ENCODE assay signal across 13 mouse cellular contexts in the genomic region with DNA sequence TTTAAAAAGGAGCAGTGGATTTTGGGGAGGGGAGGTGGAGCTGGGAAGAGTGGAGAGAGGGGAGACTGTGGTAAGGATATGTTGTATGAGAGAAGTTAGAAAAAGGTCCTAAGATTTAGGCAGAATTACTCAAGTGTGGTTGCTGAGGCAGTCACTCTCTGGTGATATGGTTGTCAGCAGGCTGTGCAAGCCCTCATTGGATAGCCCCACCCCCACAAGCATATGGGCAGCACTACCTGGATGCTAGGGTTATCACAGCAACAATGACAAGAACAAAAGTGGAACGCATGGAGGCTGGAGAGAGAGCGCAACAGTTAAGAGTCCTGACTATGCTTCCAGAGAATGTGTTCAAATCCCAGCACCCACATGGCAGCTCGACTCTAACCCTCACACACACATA. TPM values are rescaled to one million over a fixed set of nuclear protein-coding genes. Genes with fewer than 3 reads are reported as not detected.
DNase-seq lines count a peak whose midpoint lies in the region; ATAC-seq lines count a peak whose summit lies in the region.
"Had no signal": no experiment of that assay in that cellular context is flagged by ENCODE, and none has a peak within 500 bp of the region (broad histone marks: within the 10 kb centered on the region; RNA-seq: fewer than 3 reads in every experiment).

No protein-coding gene starts in this region.

- WGBS in neural tube, embryonic 12.5 days = 86% methylated on average over 3 of the region's 3 CpGs
- 91% methylated on average over 3 of the region's 3 CpGs for WGBS in intestine, embryonic 15.5 days
- WGBS in neural tube, embryonic 14.5 days = 89% methylated on average over 3 of the region's 3 CpGs

- ATAC-seq in neural tube, embryonic 12.5 days (ENCODE audit: low FRiP score, low read depth) = peak; percentile 29; the same call in 1 of the 2 replicates
- peak; percentile 48 for ATAC-seq in intestine, embryonic 15.5 days
- peak; percentile 23; the same call in 1 of the 2 replicates for ATAC-seq in neural tube, embryonic 14.5 days (ENCODE audit: low read depth)

- H3K27me3 ChIP-seq in neural tube, embryonic 12.5 days (replicated peaks) = no peaks in the 10 kb centered on the region
- no peaks in the 10 kb centered on the region for H3K27me3 ChIP-seq in intestine, embryonic 15.5 days (replicated peaks)
- no peaks in the 10 kb centered on the region for H3K27me3 ChIP-seq in neural tube, embryonic 14.5 days (ENCODE audit: control insufficient read depth, insufficient read depth, low read length)

- no peak overlapping the region for H3K4me3 ChIP-seq in neural tube, embryonic 12.5 days
- no peak overlapping the region for H3K4me3 ChIP-seq in intestine, embryonic 15.5 days (replicated peaks)
- H3K4me3 ChIP-seq in neural tube, embryonic 14.5 days (ENCODE audit: low read depth, low read length) = no peak overlapping the region
- H3K4me3 ChIP-seq: left cerebral cortex, adult 2 months had no signal

- peak; percentile 62 for DNase-seq in heart, adult 11 months
- no peak for DNase-seq in heart, postnatal 14 days
- no peak for DNase-seq in neural tube, embryonic 10.5 days (ENCODE audit: extremely low spot score, low spot score)
- no peak for DNase-seq in thymus, postnatal 25 days
- no peak for DNase-seq in ovary, postnatal 14 days (ENCODE audit: low spot score)
- DNase-seq: cerebellum, adult 8-10 months; kidney, postnatal 14 days; thymus, adult 18-20 months had no signal

- peaks cover 49% of the 10 kb centered on the region for H3K36me3 ChIP-seq in neural tube, embryonic 12.5 days
- H3K36me3 ChIP-seq in intestine, embryonic 15.5 days = peaks cover 28% of the 10 kb centered on the region
- peaks cover 40% of the 10 kb centered on the region for H3K36me3 ChIP-seq in neural tube, embryonic 14.5 days (ENCODE audit: control insufficient read depth, insufficient read depth, low read length)

- no peaks in the 10 kb centered on the region for H3K9me3 ChIP-seq in neural tube, embryonic 12.5 days
- H3K9me3 ChIP-seq in intestine, embryonic 15.5 days = no peaks in the 10 kb centered on the region
- H3K9me3 ChIP-seq in neural tube, embryonic 14.5 days (ENCODE audit: control insufficient read depth, low read length) = no peaks in the 10 kb centered on the region
- H3K9me3 ChIP-seq: G1E had no signal

- no peak overlapping the region for H3K27ac ChIP-seq in neural tube, embryonic 12.5 days
- no peak overlapping the region for H3K27ac ChIP-seq in intestine, embryonic 15.5 days
- no peak overlapping the region for H3K27ac ChIP-seq in neural tube, embryonic 14.5 days (ENCODE audit: low read depth, low read length)
- H3K27ac ChIP-seq: left cerebral cortex, adult 2 months had no signal

- H3K4me2 ChIP-seq in neural tube, embryonic 12.5 days (replicated peaks) = no peak overlapping the region
- no peak overlapping the region for H3K4me2 ChIP-seq in intestine, embryonic 15.5 days (replicated peaks)
- no peak overlapping the region for H3K4me2 ChIP-seq in neural tube, embryonic 14.5 days (ENCODE audit: low read depth, low read length)

- H3K4me1 ChIP-seq in neural tube, embryonic 12.5 days = no peaks in the 10 kb centered on the region
- no peaks in the 10 kb centered on the region for H3K4me1 ChIP-seq in intestine, embryonic 15.5 days (replicated peaks)
- no peaks in the 10 kb centered on the region for H3K4me1 ChIP-seq in neural tube, embryonic 14.5 days (ENCODE audit: control insufficient read depth, insufficient read depth, low read length)

- intact Hi-C loops in heart, postnatal 14 days (cut with DNase I) = no loop called here

- H3K9ac ChIP-seq in neural tube, embryonic 12.5 days = no peak overlapping the region
- no peak overlapping the region for H3K9ac ChIP-seq in intestine, embryonic 15.5 days
- no peak overlapping the region for H3K9ac ChIP-seq in neural tube, embryonic 14.5 days (replicated peaks; ENCODE audit: low read depth, low read length)

RNA-seq across cellular contexts. Expression of gene Ccnl1, which starts 13.3 kb away (rescaled TPM):
- total RNA-seq in heart, postnatal 14 days (2021) = 10 to 100 TPM; 33.6 TPM
- 96.3 and 117 TPM in 2 replicates for polyA plus RNA-seq in neural tube, embryonic 12.5 days (2016; fragmentation: Nextera tagmentation; extraction: Ambion mirVana)
- polyA plus RNA-seq in intestine, embryonic 15.5 days (2015; fragmentation: Nextera tagmentation; extraction: Ambion mirVana) = 93.2 and 97.2 TPM in 2 replicates
- 80.2 and 97.0 TPM in 2 replicates for polyA plus RNA-seq in neural tube, embryonic 14.5 days (2014; fragmentation: Nextera tagmentation; extraction: Ambion mirVana)
